Mouse (Mus musculus): Measurements from ENCODE around the gene Cd70. TPM values are rescaled to one million over a fixed set of nuclear protein-coding genes. Genes with fewer than 3 reads are reported as not detected.

The Cd70 gene
- 1 to 10 TPM; 1.6 to 5.2 (median 3.4) TPM for polyA plus RNA-seq (2017; shearing (Covaris generic))

DNA sequence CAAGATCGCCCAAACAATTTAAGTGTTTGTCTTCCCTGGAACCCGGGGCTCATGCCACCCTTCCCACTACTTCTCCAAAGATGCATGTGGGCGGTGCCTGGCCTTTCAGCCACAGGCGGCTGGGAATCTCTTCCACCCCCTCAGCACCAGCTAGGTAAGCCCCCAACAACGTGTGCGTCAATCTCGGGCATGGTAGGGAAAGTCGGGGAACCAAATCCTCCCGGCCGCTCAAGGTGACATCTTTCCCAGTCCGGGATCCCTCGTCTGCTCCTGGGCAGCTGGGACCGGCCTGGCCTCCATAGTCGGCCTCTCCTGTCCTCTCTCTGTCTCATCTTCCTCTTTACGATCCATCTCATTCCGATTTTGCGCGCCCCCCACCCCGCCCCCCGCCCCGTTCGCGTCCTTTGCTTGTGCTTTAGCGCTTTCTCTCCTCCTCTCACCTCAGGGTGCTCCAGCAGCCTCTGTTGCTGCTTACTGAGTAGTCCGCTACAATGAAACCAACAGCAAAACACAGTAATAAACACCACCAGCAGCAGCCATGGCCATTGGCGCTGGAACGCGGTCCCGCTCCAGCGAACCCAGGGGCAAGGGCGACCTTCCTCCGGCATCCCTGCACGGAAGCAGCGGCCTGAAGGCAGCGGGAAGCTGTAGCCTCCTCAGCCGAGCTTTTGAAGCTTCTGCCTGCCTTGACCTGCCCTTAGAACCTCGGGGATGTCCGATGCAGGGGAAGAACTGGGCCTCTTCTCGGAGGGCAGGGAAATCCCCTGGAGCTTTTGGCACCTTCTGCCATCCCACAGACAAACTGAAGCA lies at the start of gene Cd70:
TSS of gene Cd70 (minus strand) at position 784 of the 810 bp plus-strand sequence.
- no peak for ATAC-seq

DNA sequence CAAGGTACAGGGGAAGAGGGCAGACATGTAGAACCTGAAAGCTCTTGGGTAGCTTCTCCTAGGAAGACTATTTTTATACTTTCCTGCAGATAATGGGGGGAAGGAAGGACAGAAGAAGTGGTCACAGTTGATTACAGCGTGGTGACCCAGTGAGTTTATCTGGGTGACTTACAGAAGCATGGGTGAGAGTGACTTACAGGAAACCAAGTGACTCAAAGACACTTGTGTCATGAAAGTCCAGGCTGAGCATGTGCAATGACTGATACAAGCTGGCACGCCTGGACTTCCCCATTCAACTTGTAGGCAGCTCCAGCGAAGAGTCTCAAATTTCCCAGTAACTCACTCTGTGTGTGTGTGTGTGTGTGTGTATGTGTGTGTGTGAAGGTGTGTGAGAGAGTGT lies 48.7 kb upstream of the Cd70 start:
- ATAC-seq: no peak

- ATAC-seq: no peak
Measured at GRCm38 (mm10) chr17:57195326-57196010, 45.9 kb upstream of the Cd70 start.

- no peak for ATAC-seq
Measured at GRCm38 (mm10) chr17:57194771-57195170, 45.2 kb upstream of the Cd70 start.

DNA sequence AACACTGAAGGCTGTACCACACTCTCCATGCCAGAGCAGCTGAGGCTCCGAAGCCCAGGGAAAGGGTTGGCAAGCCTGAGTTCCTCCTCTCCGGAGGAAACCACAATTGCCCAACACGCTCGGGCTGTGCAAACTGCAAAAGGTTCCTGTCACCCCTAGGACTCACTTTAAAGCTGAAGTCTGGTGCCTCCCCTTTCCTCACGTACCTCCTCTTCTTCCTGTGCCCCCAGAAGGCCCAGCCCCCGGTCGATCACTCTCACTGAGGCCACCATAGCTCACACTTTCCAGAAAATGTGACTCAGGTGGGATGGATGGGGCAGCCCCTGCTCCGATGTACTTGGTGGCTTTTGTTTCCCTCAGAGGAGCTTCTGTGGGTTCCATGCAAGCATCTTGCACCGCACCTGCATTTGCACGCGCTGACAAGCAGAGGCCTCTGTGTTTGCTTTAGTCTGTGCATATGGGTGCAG lies 44.5 kb upstream of the Cd70 start, which contains the start of gene Tnfsf14:
TSS of gene Tnfsf14 (minus strand) at position 137 of the 467 bp plus-strand sequence.
- ATAC-seq: peak; percentile 94

- ATAC-seq: peak; percentile 85
Measured at GRCm38 (mm10) chr17:57188510-57189192, 39.1 kb upstream of the Cd70 start.

DNA sequence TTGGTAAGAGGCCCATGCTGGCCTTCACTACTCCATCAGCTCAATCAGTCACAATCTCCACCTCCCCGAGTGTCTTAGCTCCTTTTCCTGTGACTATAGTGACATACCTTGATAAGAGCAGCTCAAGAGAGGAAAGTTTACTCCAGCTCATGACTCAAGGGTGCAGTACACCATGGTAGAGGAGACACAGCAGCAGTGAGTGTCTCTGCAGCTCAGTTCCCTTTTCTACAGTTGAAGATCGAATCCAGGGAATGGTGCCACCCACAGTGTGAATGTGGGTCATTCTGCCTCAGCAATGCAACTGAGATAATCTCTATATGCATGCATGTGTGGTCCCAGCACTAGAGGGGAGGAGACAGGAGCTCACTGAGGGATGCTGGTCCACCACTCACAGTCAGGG lies 36.1 kb upstream of the Cd70 start:
- ATAC-seq: no peak

GRCm38 (mm10) chr17:57182871-57183270 lies 33.3 kb upstream of the Cd70 start:
- no peak for ATAC-seq

DNA sequence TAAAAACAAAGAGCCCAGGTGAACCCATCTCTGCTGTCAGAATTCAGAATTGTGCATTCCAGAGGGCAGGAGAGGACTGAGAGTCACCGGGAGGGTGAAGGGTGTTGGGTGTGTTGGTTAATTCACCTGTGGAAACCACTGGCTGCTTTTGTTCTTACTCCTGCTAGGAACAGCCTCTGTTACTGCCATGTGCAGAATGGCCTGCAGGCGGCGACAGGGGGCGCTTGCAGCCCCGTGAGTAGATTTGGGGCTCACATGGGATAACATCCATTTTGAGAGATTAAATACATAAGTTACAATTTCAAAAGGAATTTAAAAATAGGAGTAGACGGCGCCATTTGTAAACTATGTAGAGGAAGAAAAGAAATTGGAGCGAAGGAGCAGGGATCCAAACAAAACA lies 30.8 kb upstream of the Cd70 start:
- peak; percentile 63 for ATAC-seq

DNA sequence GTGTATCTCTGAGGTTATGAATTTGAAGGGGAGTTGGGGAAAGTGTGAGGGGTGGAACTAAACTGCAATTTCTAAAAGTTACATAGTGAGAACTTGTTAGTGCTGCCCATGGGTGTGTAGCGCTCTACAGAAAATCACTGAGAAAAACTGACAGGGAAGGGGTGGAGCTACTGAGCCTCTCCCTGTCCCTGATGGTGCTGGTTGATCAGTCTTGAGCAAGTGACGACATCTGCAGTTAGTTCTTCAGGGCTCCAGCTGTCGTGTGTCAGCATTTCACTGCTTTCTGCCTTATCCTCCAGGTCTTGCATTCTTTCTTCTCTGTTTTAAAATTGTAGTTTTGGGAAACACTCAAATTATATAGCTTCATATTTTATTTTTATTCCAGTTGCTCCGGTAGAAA lies 23.8 kb upstream of the Cd70 start:
- ATAC-seq: no peak

GRCm38 (mm10) chr17:57172378-57172777 lies 22.8 kb upstream of the Cd70 start:
- ATAC-seq: no peak

GRCm38 (mm10) chr17:57170616-57171260 lies 21.2 kb upstream of the Cd70 start:
- no peak for ATAC-seq

DNA sequence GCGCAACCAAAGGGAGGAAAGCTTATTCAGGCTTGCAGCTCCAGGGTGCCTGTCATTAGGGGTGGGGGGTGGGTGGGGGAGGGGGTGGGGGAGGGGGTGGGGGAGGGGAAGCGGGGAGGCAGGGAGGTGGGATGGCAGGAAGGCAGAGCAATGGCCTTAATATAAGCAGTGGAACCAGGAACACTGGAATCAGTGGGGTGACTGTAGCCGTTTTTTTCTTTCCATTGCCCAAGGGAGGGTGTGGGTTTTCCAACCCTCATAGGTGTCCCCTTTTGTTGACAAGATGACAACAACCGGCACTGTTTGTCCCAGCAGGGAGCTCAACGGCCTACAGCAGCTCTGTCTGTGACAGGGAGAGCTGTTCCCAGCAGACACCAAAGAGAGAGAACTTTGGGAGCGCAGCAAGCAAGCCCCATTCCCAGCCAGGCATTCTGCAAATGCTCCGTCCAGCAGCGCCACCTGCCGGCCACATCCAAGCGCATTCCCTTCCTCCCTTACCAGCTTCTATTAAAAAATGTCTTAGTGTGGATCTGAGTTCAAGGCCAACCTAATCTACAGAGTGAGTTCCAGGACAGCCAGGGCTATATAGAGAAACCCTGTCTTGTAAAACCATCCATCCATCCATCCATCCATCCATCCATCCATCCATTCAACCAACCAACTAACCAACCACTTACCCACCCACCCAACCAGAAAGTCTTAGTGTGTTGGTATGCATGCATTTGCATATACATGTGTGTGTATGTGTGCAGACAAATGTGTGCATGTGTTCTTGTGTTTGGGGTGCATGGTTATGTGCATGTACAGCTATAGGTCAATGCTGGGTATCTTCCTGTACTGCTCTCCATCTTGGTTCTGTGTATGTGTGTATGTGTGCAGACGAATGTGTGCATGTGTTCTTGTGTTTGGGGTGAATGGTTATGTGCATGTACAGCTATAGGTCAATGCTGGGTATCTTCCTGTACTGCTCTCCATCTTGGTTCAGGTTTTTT lies 17.5 kb upstream of the Cd70 start:
- peak; percentile 77 for ATAC-seq

GRCm38 (mm10) chr17:57153787-57154186 lies 4.2 kb upstream of the Cd70 start:
- no peak for ATAC-seq

- no peak for ATAC-seq
Measured at GRCm38 (mm10) chr17:57153006-57153405, 3.4 kb upstream of the Cd70 start.

- no peak for ATAC-seq
Measured at GRCm38 (mm10) chr17:57148343-57148742, 1.2 kb downstream of the Cd70 start.

- no peak for ATAC-seq
Measured at GRCm38 (mm10) chr17:57145115-57145514, 4.5 kb downstream of the Cd70 start.

- no peak for ATAC-seq
Measured at GRCm38 (mm10) chr17:57143704-57144103, 5.9 kb downstream of the Cd70 start.

DNA sequence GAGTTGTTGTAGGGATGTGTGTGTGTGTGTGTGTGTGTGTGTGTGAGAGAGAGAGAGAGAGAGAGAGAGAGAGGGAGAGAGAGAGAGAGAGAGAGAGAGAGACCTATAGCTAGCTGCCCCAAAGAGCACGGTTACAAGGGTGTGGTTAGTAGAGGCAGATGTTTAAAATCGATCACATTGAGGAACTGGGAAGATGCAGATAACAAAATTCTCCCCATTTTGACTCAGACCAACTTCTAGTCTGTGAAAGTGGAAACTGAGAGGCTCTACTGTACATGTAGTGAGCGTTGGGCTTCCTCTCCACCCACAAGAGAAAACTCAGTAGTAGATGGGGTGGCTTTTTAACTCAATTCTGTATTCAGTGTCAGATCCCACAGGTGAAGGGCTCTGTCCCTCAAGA lies 9.9 kb downstream of the Cd70 start:
- no peak for ATAC-seq

DNA sequence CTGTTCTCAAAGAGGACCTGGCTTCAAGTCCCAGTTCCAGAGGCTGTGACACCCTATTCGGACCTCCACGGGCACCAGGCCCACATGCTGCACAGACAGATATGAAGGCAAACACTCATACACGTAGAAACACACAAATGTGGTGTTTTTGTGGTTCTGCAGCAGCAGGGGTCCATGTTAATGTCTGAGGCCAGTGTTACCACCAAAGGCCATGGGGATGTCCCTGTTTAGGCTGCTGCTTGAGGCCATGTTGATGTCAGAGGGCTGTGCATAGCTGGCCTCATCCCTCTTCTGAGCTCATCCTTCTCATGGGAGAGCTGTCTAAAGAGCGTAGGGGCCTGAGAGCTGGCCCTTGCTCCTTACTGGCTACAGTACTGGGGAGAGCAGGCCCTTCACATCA lies 10.9 kb downstream of the Cd70 start:
- no peak for ATAC-seq

GRCm38 (mm10) chr17:57135635-57136034 lies 13.9 kb downstream of the Cd70 start:
- ATAC-seq: no peak
